22 mouse cellular contexts compared by ENCODE assay signal in the genomic region with DNA sequence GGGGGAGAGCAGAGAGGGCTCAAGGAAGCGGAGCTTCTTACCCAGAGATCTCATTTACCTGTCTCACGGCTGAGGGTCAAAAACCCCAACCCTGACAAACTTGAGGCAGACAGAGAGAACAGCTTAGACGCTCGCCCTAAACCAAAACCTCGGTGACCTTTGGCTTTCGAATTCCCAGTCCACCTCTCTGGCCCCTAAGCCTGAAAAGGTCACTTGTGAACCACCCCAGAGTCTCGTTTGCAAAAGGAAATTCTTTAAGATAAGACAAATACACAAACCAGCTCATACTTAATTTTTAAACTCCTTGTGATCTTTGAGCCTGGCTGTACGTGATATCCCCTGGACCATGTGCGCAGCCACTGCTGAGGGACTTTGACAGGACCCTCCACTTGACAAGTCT.
A peak's percentile ranks its signal among the peaks of the same experiment; 100 is the strongest.
DNase-seq lines count a peak whose midpoint lies in the region; ATAC-seq and TF ChIP-seq lines count a peak whose summit lies in the region.
"Had no signal": no experiment of that assay in that cellular context is flagged by ENCODE, and none has a peak within 500 bp of the region (broad histone marks: within the 10 kb centered on the region; RNA-seq: fewer than 3 reads in every experiment).

No protein-coding gene starts in this region.

- H3K9me3 ChIP-seq in heart, embryonic 10.5 days = no peaks in the 10 kb centered on the region
- H3K9me3 ChIP-seq in liver, embryonic 15.5 days (replicated peaks) = no peaks in the 10 kb centered on the region
- H3K9me3 ChIP-seq in liver, embryonic 12.5 days (replicated peaks) = no peaks in the 10 kb centered on the region
- no peaks in the 10 kb centered on the region for H3K9me3 ChIP-seq in midbrain, embryonic 10.5 days (replicated peaks)
- H3K9me3 ChIP-seq: embryonic facial prominence, embryonic 13.5 days; embryonic facial prominence, embryonic 15.5 days; forebrain, embryonic 10.5 days; forebrain, embryonic 12.5 days had no signal

- H3K27ac ChIP-seq in heart, embryonic 10.5 days = no peak overlapping the region
- H3K27ac ChIP-seq in liver, adult 2 months (replicated peaks; ENCODE audit: insufficient read depth, low read depth, low read length) = no peak overlapping the region
- H3K27ac ChIP-seq in liver, embryonic 15.5 days (replicated peaks) = 0 out of 2 replicates have a peak overlapping the region, but pooled peaks have one; percentile 29
- no peak overlapping the region for H3K27ac ChIP-seq in liver, embryonic 12.5 days
- H3K27ac ChIP-seq in midbrain, embryonic 10.5 days (replicated peaks) = no peak overlapping the region
- H3K27ac ChIP-seq: embryonic facial prominence, embryonic 13.5 days; embryonic facial prominence, embryonic 15.5 days; forebrain, embryonic 10.5 days; forebrain, embryonic 12.5 days had no signal

- TF ChIP-seq POLR2A in liver, adult 2 months (IDR thresholded peaks at IDR 0.05; ENCODE audit: extremely low read depth, insufficient read depth, low read length) = no peak

- DNase-seq in heart, embryonic 10.5 days (ENCODE audit: low spot score) = peak; percentile 58
- DNase-seq in heart, adult 8-10 months (ENCODE audit: low spot score) = no peak
- DNase-seq in liver, adult 2 months (ENCODE audit: extremely low read depth, low read depth, low spot score) = peak; percentile 32
- DNase-seq in liver = no peak
- DNase-seq in midbrain, embryonic 10.5 days (ENCODE audit: low spot score) = no peak
- DNase-seq: adrenal gland, adult 2 months; adrenal gland, postnatal 10 days; adrenal gland, postnatal 25 days; cerebellum, adult 11 months; cerebellum, adult 18-20 months; cerebellum, adult 8-10 months; cerebellum, adult 9-11 months; cerebellum, postnatal 14 days; cerebellum, postnatal 36 days; embryo, embryonic 11 days had no signal

- no peak overlapping the region for H3K4me3 ChIP-seq in heart, embryonic 10.5 days
- H3K4me3 ChIP-seq in liver, adult 2 months (ENCODE audit: insufficient read depth, low read depth, low read length) = no peak overlapping the region
- no peak overlapping the region for H3K4me3 ChIP-seq in liver, embryonic 15.5 days (replicated peaks)
- H3K4me3 ChIP-seq in liver, embryonic 12.5 days = no peak overlapping the region
- no peak overlapping the region for H3K4me3 ChIP-seq in midbrain, embryonic 10.5 days
- H3K4me3 ChIP-seq: embryonic facial prominence, embryonic 13.5 days; embryonic facial prominence, embryonic 15.5 days; erythroblast, embryonic 14.5 days; forebrain, embryonic 10.5 days; forebrain, embryonic 12.5 days had no signal

- no peak for TF ChIP-seq CTCF in liver, adult 2 months (IDR thresholded peaks at IDR 0.05; ENCODE audit: low read depth, low read length)

- no peak for ATAC-seq in liver, embryonic 15.5 days (ENCODE audit: insufficient read depth)
- ATAC-seq in liver, embryonic 12.5 days = no peak

- H3K79me2 ChIP-seq in liver, adult 2 months (ENCODE audit: control insufficient read depth, insufficient read depth, low read length) = no peaks in the 10 kb centered on the region

- H3K36me3 ChIP-seq in heart, embryonic 10.5 days = no peaks in the 10 kb centered on the region
- no peaks in the 10 kb centered on the region for H3K36me3 ChIP-seq in liver, adult 2 months (ENCODE audit: control insufficient read depth, insufficient read depth, low read length)
- no peaks in the 10 kb centered on the region for H3K36me3 ChIP-seq in liver, embryonic 15.5 days (replicated peaks)
- H3K36me3 ChIP-seq in liver, embryonic 12.5 days = no peaks in the 10 kb centered on the region
- H3K36me3 ChIP-seq in midbrain, embryonic 10.5 days = no peaks in the 10 kb centered on the region
- H3K36me3 ChIP-seq: embryonic facial prominence, embryonic 13.5 days; embryonic facial prominence, embryonic 15.5 days; forebrain, embryonic 10.5 days; forebrain, embryonic 12.5 days had no signal

- WGBS in heart, embryonic 10.5 days = 50% methylated on average over 9 of the region's 9 CpGs
- 44% methylated on average over 9 of the region's 9 CpGs for WGBS in liver, adult 2 months
- WGBS in liver, embryonic 15.5 days (ENCODE audit: insufficient replicate concordance) = 53% methylated on average over 9 of the region's 9 CpGs
- 48% methylated on average over 9 of the region's 9 CpGs for WGBS in liver, embryonic 12.5 days (ENCODE audit: insufficient replicate concordance)
- WGBS in midbrain, embryonic 10.5 days = 52% methylated on average over 9 of the region's 9 CpGs

- H3K9ac ChIP-seq in liver, adult 2 months (ENCODE audit: low read depth, low read length) = no peak overlapping the region
- H3K9ac ChIP-seq in liver, embryonic 15.5 days = no peak overlapping the region
- no peak overlapping the region for H3K9ac ChIP-seq in liver, embryonic 12.5 days
- H3K9ac ChIP-seq: embryonic facial prominence, embryonic 13.5 days; embryonic facial prominence, embryonic 15.5 days; forebrain, embryonic 12.5 days had no signal

- no peak overlapping the region for H3K4me2 ChIP-seq in liver, embryonic 15.5 days
- H3K4me2 ChIP-seq in liver, embryonic 12.5 days = no peak overlapping the region
- H3K4me2 ChIP-seq: embryonic facial prominence, embryonic 13.5 days; embryonic facial prominence, embryonic 15.5 days; forebrain, embryonic 12.5 days had no signal

- peaks cover 10% of the 10 kb centered on the region; the same call in 1 of the 2 replicates for H3K27me3 ChIP-seq in heart, embryonic 10.5 days (ENCODE audit: insufficient read depth, poor library complexity, severe bottlenecking)
- no peaks in the 10 kb centered on the region for H3K27me3 ChIP-seq in liver, adult 2 months (ENCODE audit: control insufficient read depth, insufficient read depth, low read length)
- no peaks in the 10 kb centered on the region for H3K27me3 ChIP-seq in liver, embryonic 15.5 days
- H3K27me3 ChIP-seq in liver, embryonic 12.5 days (replicated peaks) = no peaks in the 10 kb centered on the region
- 0 out of 2 replicates have a peak, but pooled peaks cover 3% of the 10 kb centered on the region for H3K27me3 ChIP-seq in midbrain, embryonic 10.5 days (ENCODE audit: low read depth, poor library complexity, severe bottlenecking)

- no peaks in the 10 kb centered on the region for H3K4me1 ChIP-seq in heart, embryonic 10.5 days
- peaks cover 11% of the 10 kb centered on the region for H3K4me1 ChIP-seq in liver, adult 2 months (ENCODE audit: control insufficient read depth, insufficient read depth, low read length)
- 0 out of 2 replicates have a peak, but pooled peaks cover 6% of the 10 kb centered on the region for H3K4me1 ChIP-seq in liver, embryonic 15.5 days (replicated peaks)
- 0 out of 2 replicates have a peak, but pooled peaks cover 3% of the 10 kb centered on the region for H3K4me1 ChIP-seq in liver, embryonic 12.5 days
- peaks cover 30% of the 10 kb centered on the region for H3K4me1 ChIP-seq in midbrain, embryonic 10.5 days
- H3K4me1 ChIP-seq: embryonic facial prominence, embryonic 13.5 days; embryonic facial prominence, embryonic 15.5 days had no signal

Comparison
In these comparisons a context has a peak if more than half of its experiments do, and no peak if none do; other contexts are left out.
1. DNase-seq: peak in heart, embryonic 10.5 days (single experiment) and liver, adult 2 months (single experiment); none in heart, adult 8-10 months (single experiment), liver (single experiment) and midbrain, embryonic 10.5 days (single experiment).